Mouse (Mus musculus) erythroid progenitor cell, adult 5-6 weeks (primary cell): Measurements from ENCODE around the gene Gpsm2. TPM values are rescaled to one million over a fixed set of nuclear protein-coding genes. Genes with fewer than 3 reads are reported as not detected.
"Not testable (repeated sequence)": the region's sequence is repeated elsewhere in the genome, so short reads cannot be mapped to it uniquely, and the experiment has no call there.

ENCODE experiments used
- ATAC-seq: replicated peaks from 2 replicates; pipeline ENCODE4 v1.8.0; 2016; ENCODE audit warnings: moderate number of reproducible peaks, mild to moderate bottlenecking, moderate TSS enrichment, inconsistent platforms; ENCODE audit not compliant: poor library complexity, low FRiP score, severe bottlenecking
- total RNA-seq, 2 experiments: library from RNA; stranded (forward) in 1 of 2; stranded (reverse) in 1 of 2; fragments of 150-400 nt in 1 of 2; fragments of 186-747, 209-891 nt in 1 of 2; gene quantifications; 2 replicates each; pipeline versions ENCODE4 v1.2.3 to v1.2.4; 2015 to 2017; ENCODE audit warnings: low replicate concordance in 2 of 2

The Gpsm2 gene
- total RNA-seq, 2 experiments from 2014 or later, result 207 to 282 TPM

DNA sequence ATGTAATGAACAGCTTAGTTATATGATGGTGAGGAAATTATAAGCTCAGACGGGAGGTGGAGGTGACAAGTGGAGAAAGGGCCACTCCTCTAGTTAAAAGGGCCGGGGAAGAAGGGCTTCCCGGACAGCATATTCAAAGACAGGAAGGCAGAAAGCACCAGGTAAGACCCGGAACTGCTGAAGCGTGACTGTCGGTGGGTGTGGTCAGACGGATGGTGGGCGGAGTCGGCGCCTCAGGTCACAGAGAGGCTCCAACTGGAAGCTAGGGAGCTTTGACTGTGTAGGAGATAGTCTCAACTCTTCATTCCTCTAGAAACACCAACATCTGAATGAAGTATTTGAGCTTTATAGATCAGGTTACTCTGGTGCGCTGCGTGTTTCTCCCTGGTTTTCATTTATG, 8.2 kb upstream of the Gpsm2 start:
- peak; percentile 95 for ATAC-seq

DNA sequence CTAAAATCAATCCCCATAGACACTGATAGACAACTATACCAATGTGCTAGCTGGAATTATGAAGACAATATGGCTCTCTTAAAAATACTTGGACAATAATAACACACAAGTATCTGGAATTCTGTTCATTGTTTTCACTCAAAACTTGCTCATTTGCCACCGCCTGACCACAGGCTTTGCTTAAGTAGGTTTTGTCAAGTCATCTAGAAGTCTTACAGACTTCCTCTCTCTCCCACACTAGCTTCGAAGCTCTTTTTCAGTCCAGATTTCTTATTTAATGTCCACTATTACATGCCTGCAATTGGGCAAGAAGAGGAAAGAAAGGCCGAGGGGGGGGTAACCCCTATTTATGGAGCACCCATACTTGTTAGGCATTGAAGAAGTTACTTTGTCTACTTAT, 5.7 kb upstream of the Gpsm2 start:
- no peak for ATAC-seq

DNA sequence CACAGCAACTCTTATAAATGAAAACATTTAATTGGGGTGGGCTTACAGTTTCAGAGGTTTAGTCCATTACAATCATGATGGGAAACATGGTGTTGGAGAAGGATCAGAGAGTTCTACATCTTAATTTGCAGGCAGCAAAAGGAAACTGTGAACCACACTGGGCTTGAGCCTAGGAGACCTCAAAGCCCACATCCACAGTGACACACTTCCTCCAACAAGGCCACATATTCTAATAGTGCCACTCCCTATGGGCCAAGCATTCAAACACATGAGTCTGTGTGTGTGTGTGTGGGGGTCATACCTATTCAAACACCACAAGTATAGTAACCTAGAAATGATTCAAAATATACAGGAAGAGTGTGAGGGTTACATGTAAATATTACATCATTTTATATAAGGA, 5.2 kb upstream of the Gpsm2 start:
- no peak for ATAC-seq

DNA sequence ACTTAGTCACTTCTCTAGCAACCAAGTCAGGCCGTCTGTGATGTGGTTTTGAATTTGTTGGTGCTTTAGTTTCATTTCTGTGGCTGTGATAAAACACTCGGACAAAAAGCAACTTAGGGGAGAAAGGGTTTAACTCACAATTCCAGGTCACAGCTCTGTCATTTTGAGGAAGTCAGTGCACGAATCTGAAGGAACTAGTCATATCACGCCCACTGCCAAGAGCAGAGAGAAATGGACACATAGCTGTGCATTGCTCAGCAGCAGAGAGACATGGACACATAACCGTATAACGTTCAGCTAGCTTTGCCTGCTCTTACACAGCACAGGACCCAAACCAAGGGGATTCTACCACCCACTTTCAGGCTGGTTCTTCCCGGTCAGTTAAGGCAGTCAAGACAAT, 4.3 kb upstream of the Gpsm2 start:
- ATAC-seq, result no peak

DNA sequence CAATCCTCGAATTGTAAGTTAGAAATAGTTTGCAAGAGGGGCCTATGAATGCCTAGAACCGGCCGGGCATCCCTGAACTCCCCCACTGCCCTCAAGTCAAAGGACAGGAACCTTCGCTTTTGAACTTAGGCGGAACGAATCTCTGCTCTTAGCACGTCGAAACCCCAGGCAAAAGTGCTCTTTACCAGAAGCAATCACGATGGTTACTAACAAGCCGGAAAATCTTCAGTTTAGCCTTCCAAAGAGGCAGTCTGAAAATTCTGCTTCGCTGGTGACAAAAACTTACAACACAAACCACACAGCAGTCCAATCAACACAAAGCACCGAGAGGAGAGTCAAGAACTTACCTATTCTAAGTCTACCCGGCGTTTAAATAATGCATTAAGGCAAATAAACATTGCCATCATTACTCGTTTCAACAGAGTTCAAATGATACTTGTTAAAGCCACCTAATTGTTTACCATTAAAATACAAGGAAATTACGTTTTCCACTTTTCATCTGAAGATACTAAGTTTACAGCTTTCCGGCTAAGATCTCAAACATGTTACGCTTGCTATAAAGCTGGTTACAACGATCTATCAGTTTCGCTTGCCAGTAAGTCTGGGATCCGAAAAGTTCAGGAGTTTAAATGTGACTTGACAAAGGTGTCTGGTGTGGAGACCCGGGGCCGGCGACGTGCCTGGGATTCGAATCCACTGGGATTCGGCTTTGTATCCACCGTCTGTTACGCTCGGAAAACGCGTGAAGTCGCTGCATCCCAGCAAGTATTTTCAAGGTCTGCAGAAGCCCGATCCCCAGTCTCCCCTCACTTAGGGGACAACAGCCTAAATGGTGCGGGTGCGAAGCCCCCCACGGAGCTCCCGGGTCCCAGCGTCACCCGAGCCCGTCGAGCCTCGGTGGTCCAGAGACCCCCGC, 775 bp downstream of the Gpsm2 start:
- no peak for ATAC-seq

DNA sequence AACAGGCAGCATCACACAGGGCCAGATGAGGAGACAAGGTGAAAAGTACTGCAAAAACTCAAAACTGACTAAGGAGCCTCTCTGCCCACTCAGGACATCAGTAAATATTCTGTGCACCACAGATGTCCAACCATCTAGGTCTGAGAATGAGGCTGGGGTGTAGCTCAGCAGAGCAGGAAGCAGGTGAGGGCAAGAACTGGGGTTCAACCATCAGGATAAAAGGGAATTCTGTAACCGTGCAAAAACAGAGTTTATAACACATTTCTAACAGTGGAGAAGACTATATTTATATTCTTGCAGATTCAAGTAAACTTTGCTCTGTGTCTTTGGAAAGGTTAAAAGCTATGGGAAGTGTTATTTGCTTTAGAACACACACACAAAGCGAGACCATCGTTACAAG, 2.3 kb downstream of the Gpsm2 start:
- no peak for ATAC-seq

DNA sequence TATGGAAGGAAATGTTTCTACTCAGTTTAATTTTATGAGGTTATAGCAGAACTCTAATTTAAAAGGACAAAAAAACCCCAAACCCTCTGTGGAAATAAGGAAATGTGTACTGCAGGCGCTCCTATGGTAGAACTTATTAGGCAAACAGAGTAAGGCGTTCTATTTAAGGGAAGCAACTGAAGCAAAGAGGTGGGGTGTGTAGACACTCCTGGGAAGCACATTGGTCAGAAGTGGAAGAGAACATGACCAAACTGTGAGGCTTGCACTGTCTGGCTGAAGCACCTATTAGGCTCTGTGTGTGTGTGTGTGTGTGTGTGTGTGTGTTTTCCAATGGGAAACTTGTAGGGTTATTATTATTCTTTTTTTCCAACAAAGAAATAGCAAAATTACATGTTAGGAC, 2.8 kb downstream of the Gpsm2 start:
- no peak for ATAC-seq

DNA sequence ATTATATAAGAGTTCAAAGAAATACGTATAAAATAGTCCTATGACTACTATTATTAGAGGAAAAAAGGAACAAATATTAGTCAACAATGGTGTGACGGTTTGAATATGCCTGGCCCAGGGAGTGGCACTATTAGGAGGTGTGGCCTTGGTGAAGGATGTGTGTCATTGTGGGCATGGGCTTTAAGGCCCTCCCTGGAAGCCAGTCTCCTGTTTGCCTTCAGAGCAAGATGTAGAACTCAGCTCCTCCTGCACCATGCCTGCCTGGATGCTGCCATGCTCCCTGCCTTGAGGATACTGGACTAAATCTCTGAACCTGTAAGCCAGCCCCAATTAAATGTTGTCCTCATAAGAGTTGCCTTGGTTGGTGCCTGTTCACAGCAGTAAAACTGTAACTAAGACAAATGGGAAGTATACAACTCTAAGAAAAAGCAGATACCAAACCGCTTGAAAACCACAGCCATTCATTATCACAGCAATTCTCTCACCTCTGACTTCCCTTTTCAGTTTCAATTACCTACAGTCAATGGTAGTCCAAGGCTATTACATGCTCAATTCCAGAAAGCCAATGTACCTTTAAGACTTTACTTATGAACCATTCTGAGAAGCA, 4.1 kb downstream of the Gpsm2 start:
- no peak for ATAC-seq

DNA sequence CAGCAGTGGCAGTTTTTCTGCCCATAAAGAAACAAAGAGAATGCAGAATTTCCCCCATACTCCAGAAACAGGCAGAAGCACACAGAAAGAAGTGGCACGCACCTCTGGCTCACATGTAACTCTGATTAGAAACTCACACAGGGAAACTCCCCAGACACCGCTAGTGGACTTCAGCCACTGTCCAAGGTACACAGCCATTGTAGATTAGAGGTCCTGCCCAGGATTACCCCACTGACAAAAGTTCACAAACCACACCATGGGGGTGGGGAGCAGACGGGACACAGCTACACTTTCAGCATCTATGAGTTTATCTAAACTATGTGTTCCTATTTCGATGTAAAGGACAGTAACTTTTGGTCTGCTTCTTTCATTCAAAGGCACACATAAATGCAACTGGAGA, 7.3 kb downstream of the Gpsm2 start:
- ATAC-seq, result no peak

DNA sequence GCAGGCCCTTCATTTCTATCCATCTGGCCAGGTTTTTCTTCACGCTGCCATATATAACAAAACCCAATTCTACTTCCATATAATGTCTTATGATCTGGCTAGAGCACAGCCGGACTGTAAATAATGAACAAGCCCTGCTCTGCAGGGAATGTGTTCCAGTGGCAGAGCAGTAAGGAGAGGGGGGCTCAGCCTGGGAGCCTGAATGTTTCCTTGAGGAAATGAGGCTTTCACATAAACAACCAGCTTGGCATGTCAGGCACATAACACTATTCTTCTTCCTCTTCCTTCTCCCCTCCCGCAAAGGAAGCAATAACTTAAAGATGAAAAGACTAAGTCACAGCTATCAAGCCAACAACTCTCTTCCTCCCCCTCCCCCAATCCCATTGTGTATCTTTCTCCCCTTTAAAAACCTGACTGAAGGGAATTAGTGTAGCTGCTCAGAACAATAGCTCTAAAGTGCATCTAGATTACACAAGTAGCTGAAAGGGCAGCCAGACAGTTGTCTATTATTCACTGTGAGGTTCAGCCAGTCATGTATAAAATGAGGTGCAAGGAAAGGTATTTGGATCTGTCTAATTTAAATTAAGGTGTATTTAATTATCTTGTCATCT, 8.9 kb downstream of the Gpsm2 start:
- no peak for ATAC-seq

DNA sequence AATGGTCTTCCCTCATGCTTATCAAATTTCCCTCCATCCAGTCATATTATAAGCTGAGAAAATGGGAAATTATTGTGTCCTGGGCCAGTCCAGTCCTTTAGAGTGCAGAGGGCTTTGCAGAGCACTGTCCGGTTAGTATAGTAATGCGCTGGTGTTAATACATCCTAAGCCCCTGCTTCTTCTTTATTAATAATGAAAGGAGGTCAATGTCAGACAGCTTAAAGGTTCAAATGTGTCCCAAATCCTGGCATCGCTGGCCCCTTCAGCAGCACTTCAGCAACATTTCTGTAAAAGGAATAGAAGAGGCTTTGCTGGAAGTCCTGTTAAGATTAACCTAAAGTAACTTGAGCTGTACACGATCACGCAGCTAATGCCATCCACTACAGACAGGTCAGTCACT, 10.8 kb downstream of the Gpsm2 start:
- no peak for ATAC-seq

DNA sequence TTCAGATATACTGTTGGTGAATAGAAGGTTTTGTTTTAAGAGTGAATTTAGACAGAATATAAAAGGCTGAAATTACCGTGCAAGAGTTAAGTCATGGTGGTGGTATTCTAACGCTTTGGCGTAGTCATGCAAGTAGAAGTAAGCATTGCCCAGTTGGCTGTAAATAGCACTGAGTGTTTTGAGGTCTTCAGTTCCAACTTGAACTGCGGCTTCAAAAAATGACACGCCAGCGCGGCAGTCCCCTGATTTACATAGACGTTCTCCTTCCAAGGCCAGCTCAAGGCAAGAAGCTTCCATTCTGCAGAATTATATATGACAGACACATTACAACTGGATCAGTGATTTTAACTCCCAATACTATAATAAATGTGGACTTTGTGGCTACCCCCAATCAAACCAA, 19.3 kb downstream of the Gpsm2 start:
- no peak for ATAC-seq

DNA sequence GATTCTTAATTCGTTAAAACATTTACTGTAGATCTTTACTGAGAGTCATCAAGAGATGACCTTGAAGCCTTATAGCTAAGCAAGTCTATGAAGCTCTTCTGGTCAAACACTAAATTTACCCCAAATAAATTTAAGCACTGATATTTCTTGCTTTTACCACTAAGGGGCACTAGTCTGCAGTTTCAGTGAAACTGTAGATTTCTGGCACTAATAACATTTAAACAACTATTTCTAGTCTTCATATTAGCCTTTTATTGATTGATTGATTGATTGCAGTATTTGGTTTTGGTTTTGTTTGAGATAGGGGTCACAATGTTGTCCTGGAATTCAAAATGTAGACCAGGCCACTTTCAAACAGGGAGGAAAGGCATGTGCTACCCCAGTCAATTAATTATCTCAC, 20.9 kb downstream of the Gpsm2 start:
- no peak for ATAC-seq

DNA sequence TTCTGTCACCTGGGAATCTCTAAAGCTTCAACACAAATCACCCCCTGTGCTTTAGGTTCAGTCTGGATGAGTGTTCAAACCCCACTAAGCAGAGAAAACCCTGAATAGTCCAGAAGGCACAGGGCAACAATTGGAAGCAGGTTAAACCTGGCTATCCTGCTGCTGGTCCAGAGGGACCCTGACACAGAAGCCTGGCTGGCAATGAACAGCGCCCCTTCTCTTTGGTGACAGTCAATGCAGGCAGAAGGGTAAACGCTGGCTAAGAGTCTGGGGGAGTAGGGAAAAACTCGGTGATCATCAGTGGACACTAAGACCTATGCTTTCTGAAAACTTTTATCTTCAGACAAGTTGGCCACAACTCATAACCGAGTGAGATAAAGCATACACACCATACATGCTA, 22.3 kb downstream of the Gpsm2 start:
- ATAC-seq, result no peak

DNA sequence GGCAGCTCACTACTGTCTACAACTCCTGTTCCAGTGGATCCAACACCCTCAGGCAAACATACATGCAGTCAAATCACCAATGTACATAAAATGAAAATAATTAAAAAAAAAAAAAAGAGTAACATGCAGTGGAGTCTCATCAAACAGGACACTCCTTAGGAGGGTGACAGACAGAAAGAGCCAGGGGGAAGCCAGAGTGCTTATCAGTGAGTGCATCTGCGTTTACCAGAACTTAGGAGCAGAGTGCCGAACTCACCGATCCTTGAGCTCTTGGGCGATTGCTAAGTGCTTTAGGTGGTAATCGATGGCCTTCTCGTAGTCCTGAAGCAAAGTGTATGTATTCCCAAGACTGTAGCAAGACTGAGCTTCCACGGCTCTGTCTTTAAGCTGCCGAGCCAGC, 23.4 kb downstream of the Gpsm2 start:
- no peak for ATAC-seq

DNA sequence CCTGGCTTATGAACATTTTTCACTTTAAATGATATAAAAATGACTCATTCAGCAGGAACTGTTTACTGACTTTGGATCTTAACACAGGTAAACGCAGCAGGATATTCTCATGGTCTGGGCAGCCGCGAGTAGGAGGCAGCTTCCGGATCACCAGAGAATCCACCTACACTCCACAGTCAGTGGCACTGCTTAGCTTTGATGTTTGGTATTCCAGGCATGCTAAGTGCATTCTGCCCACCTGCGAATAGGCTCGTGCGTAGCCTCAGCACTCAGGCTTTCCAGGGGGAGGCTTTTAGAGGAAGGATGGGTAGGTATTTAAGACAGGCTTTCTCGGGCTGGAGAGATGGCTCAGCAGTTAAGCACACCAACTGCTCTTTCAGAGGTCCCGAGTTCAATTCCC, 27.8 kb downstream of the Gpsm2 start:
- no peak for ATAC-seq

DNA sequence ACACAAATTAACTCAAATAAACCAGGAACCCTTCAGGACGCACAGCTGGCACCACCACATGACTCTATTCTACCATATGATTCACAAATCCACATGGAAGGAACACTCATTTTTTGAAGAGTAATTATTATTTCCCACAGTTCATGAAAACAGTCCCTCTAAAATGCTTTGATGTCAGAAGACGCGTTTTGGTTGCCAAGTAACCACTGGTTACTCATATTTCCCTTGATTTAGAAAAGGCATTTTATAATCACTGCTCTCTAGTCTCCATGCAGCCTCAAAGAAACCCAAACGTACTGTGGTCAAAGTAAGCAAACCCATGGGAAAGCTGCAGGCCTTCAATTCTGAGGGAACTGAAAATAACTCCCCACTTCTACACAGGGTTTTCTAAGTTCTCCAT, 32.1 kb downstream of the Gpsm2 start:
- ATAC-seq, result no peak

DNA sequence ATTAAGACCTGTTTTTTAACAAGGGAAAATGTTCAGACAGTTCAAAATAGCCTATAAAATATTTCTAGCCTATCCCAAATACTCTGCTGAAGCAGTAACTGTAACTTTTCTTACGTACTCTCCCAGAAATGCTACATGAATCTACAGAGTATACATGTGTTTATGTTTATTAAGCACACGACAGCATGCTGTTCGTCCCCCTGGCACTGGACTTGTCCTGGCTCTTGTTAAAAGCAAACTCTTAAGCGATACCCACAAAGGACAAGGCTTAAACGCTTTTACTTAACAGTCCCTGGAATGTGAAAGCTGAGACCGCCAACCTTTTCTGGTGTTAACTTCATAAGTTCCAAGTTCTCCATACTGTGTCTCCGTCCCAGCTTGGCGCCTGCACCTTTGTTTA, 32.7 kb downstream of the Gpsm2 start:
- ATAC-seq, result no peak

DNA sequence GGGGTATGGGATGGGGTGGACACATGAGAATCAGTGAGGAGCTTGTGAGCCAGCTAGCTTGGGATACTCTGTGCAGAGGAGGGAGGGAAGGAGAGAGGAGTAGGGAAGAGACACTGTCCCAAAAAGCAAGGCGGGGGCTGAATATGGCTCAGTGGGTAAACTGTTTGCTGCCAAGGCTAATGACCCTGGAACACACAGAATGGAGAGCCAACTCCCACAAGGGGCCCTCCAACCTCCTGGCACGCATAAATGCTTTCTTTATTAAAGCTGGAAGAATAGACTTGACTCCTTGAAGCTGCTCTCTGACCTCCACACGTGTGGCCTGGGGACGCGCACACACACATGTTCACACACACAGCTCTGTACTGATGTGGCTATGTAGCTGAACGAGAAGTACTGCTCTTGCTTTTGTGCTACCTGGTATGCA, 33.1 kb downstream of the Gpsm2 start:
- ATAC-seq, result peak; percentile 57

DNA sequence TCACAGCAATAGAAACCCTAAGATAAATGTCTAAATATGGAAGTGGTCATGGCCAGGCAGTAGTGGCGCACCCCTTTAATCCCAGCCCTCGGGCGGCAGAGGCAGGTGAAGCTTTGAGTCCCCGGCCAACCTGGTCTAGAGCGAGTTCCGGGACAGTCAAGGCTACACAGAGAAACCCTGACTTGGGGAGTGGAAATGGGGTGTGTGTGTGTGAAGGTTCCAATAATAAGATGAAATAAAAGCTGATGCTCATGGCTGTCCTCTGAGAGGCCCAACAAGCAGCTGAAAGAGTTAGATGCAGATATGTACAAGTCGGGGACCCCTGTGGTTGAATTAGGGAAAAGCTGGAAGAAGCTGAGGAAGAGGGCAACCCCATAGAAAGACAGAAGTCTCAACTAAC, 36.4 kb downstream of the Gpsm2 start:
- ATAC-seq, result no peak

DNA sequence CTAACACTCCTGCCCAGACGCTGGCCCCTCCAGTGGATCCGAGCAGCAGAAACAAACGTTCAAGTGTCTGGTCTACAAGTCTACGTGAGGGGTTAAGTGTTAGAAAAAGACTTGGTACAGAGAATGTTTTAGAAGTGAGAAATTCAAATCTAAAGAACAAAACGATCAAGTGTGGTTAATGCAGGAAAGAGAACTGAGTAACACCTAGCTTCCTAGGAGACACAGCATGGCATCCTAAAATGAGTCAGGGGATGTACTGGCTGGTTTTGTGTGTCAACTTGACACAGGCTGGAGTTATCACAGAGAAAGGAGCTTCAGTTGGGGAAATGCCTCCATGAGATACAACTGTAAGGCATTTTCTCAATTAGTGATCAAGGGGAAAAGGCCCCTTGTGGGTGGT, 38.5 kb downstream of the Gpsm2 start:
- ATAC-seq, result not testable (repeated sequence)
